Comparison of ENCODE assay signal across 16 mouse cellular contexts in genomic region chr11:72044231-72044630, GRCm38 (mm10). TPM values are rescaled to one million over a fixed set of nuclear protein-coding genes. Genes with fewer than 3 reads are reported as not detected.
DNase-seq lines count a peak whose midpoint lies in the region; ATAC-seq and TF ChIP-seq lines count a peak whose summit lies in the region.
"Had no signal": no experiment of that assay in that cellular context is flagged by ENCODE, and none has a peak within 500 bp of the region (broad histone marks: within the 10 kb centered on the region; RNA-seq: fewer than 3 reads in every experiment).

No protein-coding gene starts in this region.

- H3K9ac ChIP-seq in intestine, embryonic 14.5 days (ENCODE audit: low read length): no peak overlapping the region
- no peak overlapping the region for H3K9ac ChIP-seq in intestine, postnatal 0 days (ENCODE audit: low read depth, low read length)
- no peak overlapping the region for H3K9ac ChIP-seq in midbrain, embryonic 11.5 days (ENCODE audit: low read length)
- H3K9ac ChIP-seq in midbrain, embryonic 16.5 days (ENCODE audit: low read depth, low read length): no peak overlapping the region
- no peak overlapping the region for H3K9ac ChIP-seq in midbrain, embryonic 14.5 days (replicated peaks; ENCODE audit: low read length)

- H3K27me3 ChIP-seq in intestine, embryonic 14.5 days (replicated peaks; ENCODE audit: control insufficient read depth, insufficient read depth, low read length): no peaks in the 10 kb centered on the region
- 0 out of 2 replicates have a peak, but pooled peaks cover under 1% of the 10 kb centered on the region for H3K27me3 ChIP-seq in intestine, postnatal 0 days (replicated peaks; ENCODE audit: control insufficient read depth, insufficient read depth, low read length)
- no peaks in the 10 kb centered on the region for H3K27me3 ChIP-seq in midbrain, embryonic 11.5 days (ENCODE audit: control insufficient read depth, insufficient read depth, low read length)
- H3K27me3 ChIP-seq in midbrain, embryonic 16.5 days (ENCODE audit: control insufficient read depth, insufficient read depth, low read depth, low read length): no peaks in the 10 kb centered on the region
- no peaks in the 10 kb centered on the region for H3K27me3 ChIP-seq in midbrain, embryonic 14.5 days (ENCODE audit: control insufficient read depth, insufficient read depth, low read length)

- no peak overlapping the region for H3K27ac ChIP-seq in intestine, embryonic 14.5 days (ENCODE audit: low read depth)
- no peak overlapping the region for H3K27ac ChIP-seq in intestine, postnatal 0 days (ENCODE audit: low read depth, low read length)
- H3K27ac ChIP-seq in midbrain, embryonic 11.5 days (ENCODE audit: low read depth, low read length): no peak overlapping the region
- no peak overlapping the region for H3K27ac ChIP-seq in midbrain, embryonic 16.5 days (ENCODE audit: low read length)
- no peak overlapping the region for H3K27ac ChIP-seq in midbrain, embryonic 14.5 days (replicated peaks; ENCODE audit: low read depth, low read length)

- H3K9me3 ChIP-seq in intestine, embryonic 14.5 days (ENCODE audit: control insufficient read depth, low read length): no peaks in the 10 kb centered on the region
- no peaks in the 10 kb centered on the region for H3K9me3 ChIP-seq in intestine, postnatal 0 days (ENCODE audit: control insufficient read depth)
- no peaks in the 10 kb centered on the region for H3K9me3 ChIP-seq in midbrain, embryonic 11.5 days (ENCODE audit: control insufficient read depth, low read length)
- H3K9me3 ChIP-seq in midbrain, embryonic 16.5 days (replicated peaks; ENCODE audit: control insufficient read depth, low read length, poor library complexity, severe bottlenecking): no peaks in the 10 kb centered on the region
- no peaks in the 10 kb centered on the region for H3K9me3 ChIP-seq in midbrain, embryonic 14.5 days (ENCODE audit: control insufficient read depth, low read length)

- WGBS in intestine, embryonic 14.5 days: 89% methylated on average over 3 of the region's 3 CpGs
- WGBS in intestine, postnatal 0 days: 77% methylated on average over 3 of the region's 3 CpGs
- 92% methylated on average over 3 of the region's 3 CpGs for WGBS in midbrain, embryonic 11.5 days
- WGBS in midbrain, embryonic 16.5 days: 87% methylated on average over 3 of the region's 3 CpGs
- 90% methylated on average over 3 of the region's 3 CpGs for WGBS in midbrain, embryonic 14.5 days

- H3K4me1 ChIP-seq in intestine, embryonic 14.5 days (replicated peaks; ENCODE audit: control insufficient read depth, insufficient read depth, low read length): peaks cover 25% of the 10 kb centered on the region
- peaks cover 9% of the 10 kb centered on the region; the same call in 1 of the 2 replicates for H3K4me1 ChIP-seq in intestine, postnatal 0 days (replicated peaks; ENCODE audit: control insufficient read depth, insufficient read depth, low read length)
- H3K4me1 ChIP-seq in midbrain, embryonic 11.5 days (ENCODE audit: control insufficient read depth, insufficient read depth, low read length): peaks cover 38% of the 10 kb centered on the region
- H3K4me1 ChIP-seq in midbrain, embryonic 16.5 days (ENCODE audit: control insufficient read depth, insufficient read depth, low read length): peaks cover 31% of the 10 kb centered on the region
- H3K4me1 ChIP-seq in midbrain, embryonic 14.5 days (ENCODE audit: control insufficient read depth, insufficient read depth, low read length): peaks cover 34% of the 10 kb centered on the region

- no peak for ATAC-seq in intestine, embryonic 14.5 days (replicated peaks; ENCODE audit: low FRiP score, low TSS enrichment, low read depth)
- no peak for ATAC-seq in intestine, postnatal 0 days
- ATAC-seq in midbrain, embryonic 11.5 days (ENCODE audit: low FRiP score): no peak
- ATAC-seq in midbrain, embryonic 16.5 days: no peak
- ATAC-seq in midbrain, embryonic 14.5 days (ENCODE audit: low FRiP score, low TSS enrichment): no peak
- ATAC-seq in CD4-positive, CD25-positive, alpha-beta regulatory T cell, adult 4 months: no peak

- no peak for TF ChIP-seq CTCF in intestine, postnatal 0 days (IDR thresholded peaks at IDR 0.05; ENCODE audit: low read depth)

- H3K36me3 ChIP-seq in intestine, embryonic 14.5 days (ENCODE audit: control insufficient read depth, insufficient read depth, low read length): peaks cover 42% of the 10 kb centered on the region
- H3K36me3 ChIP-seq in intestine, postnatal 0 days (ENCODE audit: control insufficient read depth, insufficient read depth): no peaks in the 10 kb centered on the region
- H3K36me3 ChIP-seq in midbrain, embryonic 11.5 days (ENCODE audit: control insufficient read depth, insufficient read depth, low read length): peaks cover 15% of the 10 kb centered on the region; the same call in 1 of the 2 replicates
- no peaks in the 10 kb centered on the region for H3K36me3 ChIP-seq in midbrain, embryonic 16.5 days (ENCODE audit: control insufficient read depth, insufficient read depth, low read length)
- no peaks in the 10 kb centered on the region for H3K36me3 ChIP-seq in midbrain, embryonic 14.5 days (ENCODE audit: control insufficient read depth, insufficient read depth, low read length)

- H3K4me3 ChIP-seq in intestine, embryonic 14.5 days (ENCODE audit: low read depth, low read length): no peak overlapping the region
- no peak overlapping the region for H3K4me3 ChIP-seq in intestine, postnatal 0 days (ENCODE audit: low read depth, low read length)
- no peak overlapping the region for H3K4me3 ChIP-seq in midbrain, embryonic 11.5 days (ENCODE audit: low read depth, low read length)
- no peak overlapping the region for H3K4me3 ChIP-seq in midbrain, embryonic 16.5 days (ENCODE audit: low read depth, low read length)
- no peak overlapping the region for H3K4me3 ChIP-seq in midbrain, embryonic 14.5 days (replicated peaks; ENCODE audit: low read depth, low read length)

- H3K4me2 ChIP-seq in intestine, embryonic 14.5 days (ENCODE audit: low read length): 0 out of 2 replicates have a peak overlapping the region, but pooled peaks have one; percentile 8
- no peak overlapping the region for H3K4me2 ChIP-seq in intestine, postnatal 0 days (replicated peaks; ENCODE audit: low read depth)
- H3K4me2 ChIP-seq in midbrain, embryonic 11.5 days: peak overlapping the region; percentile 87
- H3K4me2 ChIP-seq in midbrain, embryonic 16.5 days (ENCODE audit: low read length): no peak overlapping the region
- peak overlapping the region; percentile 94; the same call in 1 of the 2 replicates for H3K4me2 ChIP-seq in midbrain, embryonic 14.5 days (ENCODE audit: low read length)

- DNase-seq in adrenal gland, postnatal 10 days: peak; percentile 32
- DNase-seq in adrenal gland, postnatal 4 days (ENCODE audit: low spot score in 2 of 2): no peak
- no peak for DNase-seq in intestine, embryonic 14.5 days (ENCODE audit: low spot score)
- no peak for DNase-seq in midbrain, embryonic 11.5 days (ENCODE audit: low spot score, missing footprints)
- no peak for DNase-seq in midbrain, embryonic 14.5 days
- DNase-seq: cerebellum, adult 8-10 months; gastrocnemius, postnatal 10 days; kidney, adult 11 months; layer of hippocampus, adult 9-11 months; retina, postnatal 1 day had no signal

RNA-seq across cellular contexts. Expression of gene Pimreg, which starts 2.4 kb away (rescaled TPM):
- total RNA-seq in adrenal gland, postnatal 10 days (2021): 10 to 100 TPM; 14.1 to 23.8 TPM
- total RNA-seq in adrenal gland, postnatal 4 days (2021): 10 to 100 TPM; 29.6 to 30.3 TPM
- 107 and 113 TPM in 2 replicates for polyA plus RNA-seq in intestine, embryonic 14.5 days (2014; fragmentation: Nextera tagmentation; extraction: Ambion mirVana)
- 14.0 and 17.4 TPM in 2 replicates for polyA plus RNA-seq in intestine, postnatal 0 days (2015; fragmentation: Nextera tagmentation; extraction: Ambion mirVana)
- 201 and 214 TPM in 2 replicates for polyA plus RNA-seq in midbrain, embryonic 11.5 days (2014; fragmentation: Nextera tagmentation; extraction: Ambion mirVana)
- 19.4 and 24.5 TPM in 2 replicates for polyA plus RNA-seq in midbrain, embryonic 16.5 days (2015; fragmentation: Nextera tagmentation; extraction: Ambion mirVana)
- polyA plus RNA-seq in midbrain, embryonic 14.5 days (2014; fragmentation: Nextera tagmentation; extraction: Ambion mirVana): 26.5 and 39.3 TPM in 2 replicates
- 1 to 10 TPM; 1.8 to 5.1 TPM for polyA plus RNA-seq in CD4-positive, CD25-positive, alpha-beta regulatory T cell, adult 4 months (2017; shearing (Covaris generic))
- total RNA-seq: liver, adult 2 months; monocyte, adult 5-6 weeks had no signal

RNA-seq across cellular contexts. Expression of gene Aipl1, which starts 6.9 kb away (rescaled TPM):
- under 1 TPM; 0.27 to 0.33 TPM for total RNA-seq in adrenal gland, postnatal 10 days (2021)
- total RNA-seq in adrenal gland, postnatal 4 days (2021): under 1 TPM; 0.56 to 0.76 TPM
- polyA plus RNA-seq in intestine, embryonic 14.5 days (2014; fragmentation: Nextera tagmentation; extraction: Ambion mirVana): 0.27 and 0.30 TPM in 2 replicates
- 0.10 and 0.17 TPM in 2 replicates for polyA plus RNA-seq in intestine, postnatal 0 days (2015; fragmentation: Nextera tagmentation; extraction: Ambion mirVana)
- 0.15 and 0.44 TPM in 2 replicates for polyA plus RNA-seq in midbrain, embryonic 11.5 days (2014; fragmentation: Nextera tagmentation; extraction: Ambion mirVana)
- polyA plus RNA-seq in midbrain, embryonic 16.5 days (2015; fragmentation: Nextera tagmentation; extraction: Ambion mirVana): 0.34 and 0.65 TPM in 2 replicates
- polyA plus RNA-seq in midbrain, embryonic 14.5 days (2014; fragmentation: Nextera tagmentation; extraction: Ambion mirVana): 0.23 and 0.29 TPM in 2 replicates
- not detected for polyA plus RNA-seq in CD4-positive, CD25-positive, alpha-beta regulatory T cell, adult 4 months (2017; shearing (Covaris generic))
- total RNA-seq: adrenal gland, postnatal 36 days; liver, adult 2 months had no signal
- polyA plus RNA-seq: liver, adult 2 months had no signal

Comparison
In these comparisons a context has a peak if more than half of its experiments do, and no peak if none do; other contexts are left out.
1. H3K4me2 ChIP-seq: peak in intestine, embryonic 14.5 days (single experiment), midbrain, embryonic 11.5 days (single experiment) and midbrain, embryonic 14.5 days (single experiment); none in intestine, postnatal 0 days (single experiment) and midbrain, embryonic 16.5 days (single experiment).